ENCODE assay signal across 8 mouse cellular contexts in the genomic region with DNA sequence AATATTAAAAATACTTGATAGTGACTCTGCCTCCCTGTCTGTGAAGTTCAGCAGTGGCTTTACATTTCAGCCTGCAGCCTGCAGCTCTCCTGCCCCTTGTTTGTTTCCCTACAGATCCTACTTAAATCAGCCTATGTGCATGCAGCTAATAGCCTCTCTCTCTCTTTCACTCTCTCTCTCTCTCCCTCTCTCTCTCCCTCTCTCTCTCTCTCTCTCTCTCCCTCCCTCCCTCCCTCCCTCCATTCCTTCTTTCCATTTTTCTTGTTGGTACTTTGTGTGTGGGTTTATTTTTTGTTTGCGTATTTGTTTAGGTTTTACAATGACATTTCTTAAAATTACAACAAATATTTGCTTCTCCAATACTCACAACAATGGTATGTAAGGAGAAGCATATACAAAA. TPM values are rescaled to one million over a fixed set of nuclear protein-coding genes. Genes with fewer than 3 reads are reported as not detected.
A peak's percentile ranks its signal among the peaks of the same experiment; 100 is the strongest.
DNase-seq lines count a peak whose midpoint lies in the region; ATAC-seq lines count a peak whose summit lies in the region.

A gene (minus strand): TSS at position 101 of the 400 bp plus-strand sequence.

- H3K9me3 ChIP-seq in intestine, embryonic 14.5 days (ENCODE audit: control insufficient read depth, low read length), result no peaks in the 10 kb centered on the region
- H3K9me3 ChIP-seq in midbrain, embryonic 14.5 days (ENCODE audit: control insufficient read depth, low read length), result no peaks in the 10 kb centered on the region

- no peaks in the 10 kb centered on the region for H3K27me3 ChIP-seq in intestine, embryonic 14.5 days (replicated peaks; ENCODE audit: control insufficient read depth, insufficient read depth, low read length)
- H3K27me3 ChIP-seq in midbrain, embryonic 14.5 days (ENCODE audit: control insufficient read depth, insufficient read depth, low read length), result no peaks in the 10 kb centered on the region

- DNase-seq in layer of hippocampus, adult 8-10 months (ENCODE audit: low spot score in 2 of 2), result no peak
- no peak for DNase-seq in layer of hippocampus, adult 11-12 months (ENCODE audit: low spot score)
- no peak for DNase-seq in intestine, embryonic 14.5 days (ENCODE audit: low spot score)
- DNase-seq in midbrain, embryonic 14.5 days, result no peak
- DNase-seq in cerebellum, adult 11 months, result no peak
- DNase-seq in B cell, adult 2 months, result no peak
- no peak for DNase-seq in kidney, adult 11 months

- peak within 1 kb of the TSS; percentile 63 for H3K4me2 ChIP-seq in intestine, embryonic 14.5 days (ENCODE audit: low read length)
- peak within 1 kb of the TSS; percentile 69 for H3K4me2 ChIP-seq in midbrain, embryonic 14.5 days (ENCODE audit: low read length)

- H3K9ac ChIP-seq in intestine, embryonic 14.5 days (ENCODE audit: low read length), result peak within 1 kb of the TSS; percentile 34
- peak within 1 kb of the TSS; percentile 84 for H3K9ac ChIP-seq in midbrain, embryonic 14.5 days (replicated peaks; ENCODE audit: low read length)

- H3K4me1 ChIP-seq in brown adipose tissue, adult 24 weeks (ENCODE audit: control insufficient read depth, insufficient read depth, insufficient read length, low read length), result peaks cover 3% of the 10 kb centered on the region; the same call in 1 of the 2 replicates
- H3K4me1 ChIP-seq in intestine, embryonic 14.5 days (replicated peaks; ENCODE audit: control insufficient read depth, insufficient read depth, low read length), result peaks cover 7% of the 10 kb centered on the region
- H3K4me1 ChIP-seq in midbrain, embryonic 14.5 days (ENCODE audit: control insufficient read depth, insufficient read depth, low read length), result peaks cover 15% of the 10 kb centered on the region

- H3K36me3 ChIP-seq in intestine, embryonic 14.5 days (ENCODE audit: control insufficient read depth, insufficient read depth, low read length), result no peaks in the 10 kb centered on the region
- H3K36me3 ChIP-seq in midbrain, embryonic 14.5 days (ENCODE audit: control insufficient read depth, insufficient read depth, low read length), result no peaks in the 10 kb centered on the region

- no peak within 1 kb of the TSS for H3K27ac ChIP-seq in brown adipose tissue, adult 24 weeks (replicated peaks; ENCODE audit: low read depth, low read length)
- H3K27ac ChIP-seq in intestine, embryonic 14.5 days (ENCODE audit: low read depth), result peak within 1 kb of the TSS; percentile 38
- peak within 1 kb of the TSS; percentile 93 for H3K27ac ChIP-seq in midbrain, embryonic 14.5 days (replicated peaks; ENCODE audit: low read depth, low read length)

- WGBS in intestine, embryonic 14.5 days, result 100% methylated on average over 1 of the region's 1 CpGs
- WGBS in midbrain, embryonic 14.5 days, result 94% methylated on average over 1 of the region's 1 CpGs

- H3K4me3 ChIP-seq in brown adipose tissue, adult 24 weeks (ENCODE audit: insufficient read depth, low read depth, low read length), result peak within 1 kb of the TSS; percentile 31; the same call in 1 of the 2 replicates
- peak within 1 kb of the TSS; percentile 41 for H3K4me3 ChIP-seq in intestine, embryonic 14.5 days (ENCODE audit: low read depth, low read length)
- peak within 1 kb of the TSS; percentile 64 for H3K4me3 ChIP-seq in midbrain, embryonic 14.5 days (replicated peaks; ENCODE audit: low read depth, low read length)

- ATAC-seq in intestine, embryonic 14.5 days (replicated peaks; ENCODE audit: low FRiP score, low TSS enrichment, low read depth), result no peak
- no peak for ATAC-seq in midbrain, embryonic 14.5 days (ENCODE audit: low FRiP score, low TSS enrichment)

RNA-seq across cellular contexts. Expression of the gene that starts here (rescaled TPM):
- 10 to 100 TPM; 53.5 to 72.9 (median 62.5) TPM for total RNA-seq in layer of hippocampus, adult 8-10 months (2022)
- not detected in 2 replicates for polyA plus RNA-seq in brown adipose tissue, adult 24 weeks (2012; ENCODE audit: insufficient read depth, insufficient read length, missing spikeins)
- polyA plus RNA-seq in intestine, embryonic 14.5 days (2014; fragmentation: Nextera tagmentation; extraction: Ambion mirVana), result 14.3 and 17.7 TPM in 2 replicates
- 105 and 118 TPM in 2 replicates for polyA plus RNA-seq in midbrain, embryonic 14.5 days (2014; fragmentation: Nextera tagmentation; extraction: Ambion mirVana)

Comparison
In these comparisons a context has a peak if more than half of its experiments do, and no peak if none do; other contexts are left out.
1. RNA of the gene that starts here (polyA plus RNA-seq): 105 to 118 TPM in midbrain, embryonic 14.5 days and 14.3 to 17.7 TPM in intestine, embryonic 14.5 days; not detected in brown adipose tissue, adult 24 weeks; every median in the first group is over 10 times any median in the second.
2. Peak in every context shown above with its lines, with median percentiles within 50 percentile points of each other: H3K4me3 ChIP-seq.